Mouse (Mus musculus) erythroblast, embryonic 14.5 days (primary cell): ENCODE data around the gene Tefm.

Experiments used
- GATA1 ChIP-seq: IDR thresholded peaks from 2 replicates; pipeline ENCODE4 v1.6.1; 2012; ENCODE audit warnings: low read length, inconsistent platforms, mixed read lengths
- TAL1 ChIP-seq: IDR thresholded peaks from 3 replicates; pipeline ENCODE4 v1.6.1; 2012; ENCODE audit warnings: low read length, inconsistent platforms, mixed read lengths

DNA sequence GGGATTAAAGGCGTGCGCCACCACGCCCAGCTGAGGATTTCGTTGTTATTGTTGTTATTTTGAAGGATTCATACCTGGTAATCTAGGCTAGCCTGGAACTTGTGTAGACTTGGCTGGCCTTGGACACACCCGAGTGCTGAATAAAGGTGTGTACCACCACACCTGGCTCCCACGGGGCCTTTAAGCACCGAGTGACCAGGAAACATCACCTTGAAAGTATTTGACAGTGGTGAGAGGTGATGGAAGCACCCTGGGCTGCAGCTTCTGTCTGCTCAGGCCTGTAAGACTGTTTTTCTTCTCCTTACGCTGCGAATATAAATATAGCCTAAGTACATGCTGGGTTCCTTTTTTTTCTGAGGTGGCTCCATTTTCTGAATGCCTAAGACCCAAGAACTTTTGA is 26.1 kb upstream of the Tefm start:
- no peak for TF ChIP-seq GATA1
- TF ChIP-seq TAL1, result no peak
